Mouse (Mus musculus) stomach, embryonic 16.5 days (tissue): ENCODE results near the gene Tmem60. TPM values are rescaled to one million over a fixed set of nuclear protein-coding genes. Genes with fewer than 3 reads are reported as not detected.

ENCODE experiments used
- ATAC-seq: fragments of 200-750 bp; cut with Nextera tagmentation; 2 replicates; pipeline ENCODE4 v1.8.0; 2017; ENCODE audit warnings: moderate number of reproducible peaks, moderate TSS enrichment; ENCODE audit not compliant: insufficient read depth, low FRiP score
- H3K27ac ChIP-seq: fragments of 300-500 bp; sonication (generic); 2 replicates; pipeline ENCODE4 v1.5.1; 2014; ENCODE audit warnings: low read length
- H3K27me3 ChIP-seq: fragments of 300-500 bp; sonication (generic); 2 replicates; pipeline ENCODE4 v1.6.1; 2014; ENCODE audit warnings: low read length, control low read depth, mixed read lengths; ENCODE audit not compliant: control insufficient read depth, insufficient read depth
- H3K36me3 ChIP-seq: fragments of 300-500 bp; sonication (generic); 2 replicates; pipeline ENCODE4 v1.6.1; 2014; ENCODE audit warnings: low read length; ENCODE audit not compliant: control insufficient read depth, insufficient read depth
- H3K4me1 ChIP-seq: fragments of 300-500 bp; sonication (generic); 2 replicates; pipeline ENCODE4 v1.6.1; 2014; ENCODE audit warnings: low read length, control low read depth, mixed read lengths; ENCODE audit not compliant: control insufficient read depth, insufficient read depth
- H3K4me2 ChIP-seq: fragments of 300-500 bp; sonication (generic); 2 replicates; pipeline ENCODE4 v1.6.1; 2014; ENCODE audit warnings: low read depth, low read length, mixed read lengths
- H3K4me3 ChIP-seq: fragments of 300-500 bp; sonication (generic); replicated peaks from 2 replicates; pipeline ENCODE4 v1.5.1; 2014; ENCODE audit warnings: mild to moderate bottlenecking, low read length
- H3K9ac ChIP-seq: fragments of 300-500 bp; sonication (generic); 2 replicates; pipeline ENCODE4 v1.6.1; 2014; ENCODE audit warnings: low read length
- H3K9me3 ChIP-seq: fragments of 300-500 bp; sonication (generic); replicated peaks from 2 replicates; pipeline ENCODE4 v1.6.1; 2016; ENCODE audit warnings: low read length, control low read depth; ENCODE audit not compliant: control insufficient read depth
- WGBS: fragments of 180-500 bp; shearing (Covaris S2); extraction: QIAGEN DNeasy Blood & Tissue Kit; methylation state at CpG from one replicate; pipeline ENCODE4 v1.1.7; 2014; 5-methylcytosine and 5-hydroxymethylcytosine counted together
- polyA plus RNA-seq: library from polyadenylated mRNA; unstranded; fragments of >200 nt; fragmentation: Nextera tagmentation; extraction: Ambion mirVana; gene quantifications from 2 replicates; pipeline ENCODE4 v1.2.1, GENCODE M21; 2015

Gene Tmem60
- polyA plus RNA-seq, 1 experiment from 2014 or later = 47.8 TPM

DNA sequence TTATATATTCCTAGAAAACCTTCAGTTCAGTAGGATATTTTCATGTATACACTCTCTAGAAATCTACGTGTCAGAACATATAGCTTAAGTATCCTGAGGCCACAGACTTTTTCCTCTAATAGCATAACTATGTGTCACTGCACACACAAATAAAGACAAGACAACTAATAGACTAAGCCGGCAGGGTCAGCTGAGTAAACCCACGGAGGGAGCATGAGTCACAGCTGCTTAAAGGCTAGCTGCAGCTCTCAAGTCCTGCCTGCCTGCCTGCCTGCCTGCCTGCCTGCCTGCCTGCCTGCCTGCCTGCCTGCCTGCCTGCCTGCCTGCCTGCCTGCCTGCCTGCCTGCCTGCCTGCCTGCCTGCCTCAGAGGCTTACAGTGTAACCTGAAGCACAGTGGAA is 43.5 kb downstream of the Tmem60 start:
- WGBS = 56% methylated on average over 3 of the region's 3 CpGs
- ATAC-seq = no peak
- Histone ChIP-seq H3K4me2 (no peak overlapping the region), H3K4me1 (peaks cover 7% of the 10 kb centered on the region; the same call in 1 of the 2 replicates), H3K9me3 (no peaks in the 10 kb centered on the region), H3K27me3 (no peaks in the 10 kb centered on the region), H3K36me3 (no peaks in the 10 kb centered on the region), H3K27ac (no peak overlapping the region), H3K9ac (no peak overlapping the region), H3K4me3 (no peak overlapping the region)

DNA sequence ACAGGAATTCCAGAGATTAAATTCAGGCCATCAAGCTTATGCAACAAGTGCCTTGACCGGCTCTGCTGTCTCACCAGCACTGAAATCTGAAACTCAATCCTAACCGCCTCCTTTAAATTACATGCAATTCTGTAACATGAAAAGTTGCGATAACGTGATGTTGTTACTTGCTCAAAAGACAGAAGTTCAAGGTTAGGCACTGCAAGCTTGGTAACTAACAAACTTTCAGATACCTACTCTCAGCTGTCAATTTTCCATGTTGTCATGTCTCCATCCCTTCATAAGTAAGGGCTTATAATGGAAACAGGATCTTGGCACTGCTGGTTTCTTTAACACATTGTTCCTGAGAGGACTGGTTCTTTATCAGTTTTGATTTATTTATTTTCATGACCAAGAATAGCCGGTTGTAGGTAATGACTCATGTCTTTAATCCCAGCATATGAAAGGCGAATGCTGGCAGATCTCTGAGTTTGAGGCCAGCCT is 47.7 kb downstream of the Tmem60 start:
- WGBS = 52% methylated on average over 6 of the region's 6 CpGs
- no peaks in the 10 kb centered on the region for H3K27me3 ChIP-seq
- H3K36me3 ChIP-seq = no peaks in the 10 kb centered on the region
- H3K9me3 ChIP-seq = no peaks in the 10 kb centered on the region
- no peak overlapping the region for H3K4me2 ChIP-seq
- H3K4me1 ChIP-seq = peaks cover 19% of the 10 kb centered on the region; the same call in 1 of the 2 replicates
- ATAC-seq = peak; percentile 74; the same call in 1 of the 2 replicates
- no peak overlapping the region for H3K9ac ChIP-seq
- H3K27ac ChIP-seq = peak overlapping the region; percentile 50
- H3K4me3 ChIP-seq = no peak overlapping the region

DNA sequence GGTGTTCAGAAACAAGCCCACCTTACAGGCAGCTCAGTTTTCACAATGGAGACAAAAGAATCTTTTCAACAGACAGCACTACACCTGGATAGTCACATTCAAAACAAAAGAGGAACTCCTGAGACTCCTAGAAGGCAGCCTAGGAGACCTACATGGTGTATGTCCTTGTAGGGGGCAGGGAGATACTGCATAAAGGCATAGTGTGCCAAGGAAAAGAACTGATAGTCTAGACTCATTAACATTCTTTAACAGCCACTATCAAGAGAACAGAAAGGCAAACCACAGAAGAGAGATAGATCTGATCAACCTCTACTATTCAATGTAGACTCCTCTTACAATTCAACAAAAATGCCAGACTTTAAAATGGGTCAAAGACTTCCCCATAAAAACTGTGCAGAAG is 48.4 kb downstream of the Tmem60 start:
- no peaks in the 10 kb centered on the region for H3K36me3 ChIP-seq
- H3K4me2 ChIP-seq = no peak overlapping the region
- no peak overlapping the region for H3K9ac ChIP-seq
- no peaks in the 10 kb centered on the region for H3K9me3 ChIP-seq
- no peaks in the 10 kb centered on the region for H3K27me3 ChIP-seq
- no peak overlapping the region for H3K4me3 ChIP-seq
- 0 out of 2 replicates have a peak, but pooled peaks have one; percentile 33 for ATAC-seq
- H3K4me1 ChIP-seq = peaks cover 19% of the 10 kb centered on the region; the same call in 1 of the 2 replicates
- peak overlapping the region; percentile 41 for H3K27ac ChIP-seq

DNA sequence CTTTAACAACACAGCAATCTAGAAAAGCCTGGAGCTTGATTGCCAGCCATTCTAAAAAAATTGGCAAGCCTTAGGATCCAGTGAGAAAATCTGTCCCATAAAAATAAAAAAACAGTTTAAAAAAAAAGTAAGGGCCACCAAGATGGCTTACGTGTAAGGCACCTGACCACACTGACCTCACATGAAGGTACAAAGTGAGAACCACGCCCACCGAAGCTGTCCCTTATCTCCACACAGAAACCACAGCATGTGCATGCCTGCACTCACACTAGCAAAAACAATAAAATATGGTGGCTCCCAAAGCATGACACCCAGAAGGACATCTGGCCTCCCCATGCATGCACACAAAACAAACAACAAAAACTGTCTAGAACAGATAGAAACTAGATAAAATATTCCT is 49.3 kb downstream of the Tmem60 start:
- Histone ChIP-seq H3K27ac (no peak overlapping the region), H3K9ac (no peak overlapping the region)
- WGBS = 78% methylated on average over 3 of the region's 3 CpGs

DNA sequence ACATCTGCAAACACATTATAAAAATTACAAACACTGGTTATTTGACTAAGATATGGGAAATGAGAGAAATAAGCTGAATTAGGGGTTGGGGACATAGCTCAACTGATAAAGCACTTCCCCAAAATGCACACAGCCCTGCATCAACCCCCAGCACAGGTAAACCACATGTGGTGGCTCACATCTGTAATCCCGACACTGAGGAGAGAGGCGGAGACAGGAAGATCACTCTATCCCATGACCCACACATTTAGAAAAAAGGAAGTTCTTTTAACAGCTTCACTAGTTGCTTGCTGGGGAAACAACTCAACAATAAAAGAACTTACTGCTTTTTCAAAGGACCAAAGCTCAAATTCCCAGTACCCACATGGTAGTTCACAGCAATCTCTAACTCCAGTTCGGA is 50.6 kb downstream of the Tmem60 start:
- Histone ChIP-seq H3K4me1 (peaks cover 19% of the 10 kb centered on the region; the same call in 1 of the 2 replicates), H3K27me3 (no peaks in the 10 kb centered on the region), H3K9me3 (no peaks in the 10 kb centered on the region), H3K4me3 (no peak overlapping the region), H3K9ac (no peak overlapping the region), H3K4me2 (no peak overlapping the region), H3K36me3 (no peaks in the 10 kb centered on the region), H3K27ac (no peak overlapping the region)
- no peak for ATAC-seq
- 81% methylated on average over 3 of the region's 3 CpGs for WGBS

More for the DNA sequence above, 49.3 kb downstream of the Tmem60 start:
- no peak overlapping the region for H3K4me2 ChIP-seq
- no peaks in the 10 kb centered on the region for H3K27me3 ChIP-seq
- no peaks in the 10 kb centered on the region for H3K9me3 ChIP-seq
- no peak for ATAC-seq
- peaks cover 19% of the 10 kb centered on the region; the same call in 1 of the 2 replicates for H3K4me1 ChIP-seq
- no peaks in the 10 kb centered on the region for H3K36me3 ChIP-seq
- no peak overlapping the region for H3K4me3 ChIP-seq

DNA sequence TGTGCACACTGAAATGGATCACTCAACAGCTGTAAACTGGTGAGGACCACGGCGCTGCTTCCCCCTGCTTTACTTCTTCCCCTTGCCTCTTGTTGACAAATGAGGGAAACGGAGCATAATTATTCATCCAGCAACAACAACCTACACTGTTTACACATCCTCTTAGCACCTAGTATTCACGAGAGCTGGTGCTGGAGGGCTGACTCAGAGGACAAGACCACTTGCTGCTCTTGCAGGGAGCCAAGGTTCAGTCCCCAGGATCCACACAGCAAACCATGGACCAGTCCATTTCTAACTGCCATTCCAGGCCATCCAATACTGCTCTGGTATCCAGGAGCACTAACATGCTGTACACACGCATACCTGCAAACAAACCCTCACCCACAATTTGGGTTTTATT is 53.9 kb downstream of the Tmem60 start:
- Histone ChIP-seq H3K4me1 (peaks cover 12% of the 10 kb centered on the region), H3K4me2 (no peak overlapping the region), H3K9me3 (no peaks in the 10 kb centered on the region), H3K36me3 (no peaks in the 10 kb centered on the region), H3K4me3 (no peak overlapping the region), H3K9ac (no peak overlapping the region), H3K27me3 (no peaks in the 10 kb centered on the region), H3K27ac (no peak overlapping the region)
- ATAC-seq = no peak
- 60% methylated on average over 5 of the region's 5 CpGs for WGBS

Other genes with a start within 250 kb of the Tmem60 start
- gene Phtf2, start 67 bp upstream of the Tmem60 start, polyA plus RNA-seq = 12.0 and 13.9 TPM in 2 replicates
- 4.2 and 4.6 TPM in 2 replicates for gene Rsbn1l, start 74.2 kb downstream of the Tmem60 start, polyA plus RNA-seq
- 11.6 and 15.0 TPM in 2 replicates for gene Ptpn12, start 173.7 kb downstream of the Tmem60 start, polyA plus RNA-seq